Mouse (Mus musculus): ENCODE results near the gene Tyms.

- TF ChIP-seq CTCF (IDR thresholded peaks at IDR 0.05; ENCODE audit: low read depth) (no peak), EP300 (IDR thresholded peaks at IDR 0.05; ENCODE audit: low read depth) (no peak)
Observed at GRCm38 (mm10) chr5:30094399-30094798, 21.0 kb upstream of the Tyms start.
